Mouse (Mus musculus): ENCODE measurements around the gene Sytl2. TPM values are rescaled to one million over a fixed set of nuclear protein-coding genes. Genes with fewer than 3 reads are reported as not detected.

Sytl2 gene
- polyA plus RNA-seq, 1 experiment from 2014 or later: 3.1 TPM

DNA sequence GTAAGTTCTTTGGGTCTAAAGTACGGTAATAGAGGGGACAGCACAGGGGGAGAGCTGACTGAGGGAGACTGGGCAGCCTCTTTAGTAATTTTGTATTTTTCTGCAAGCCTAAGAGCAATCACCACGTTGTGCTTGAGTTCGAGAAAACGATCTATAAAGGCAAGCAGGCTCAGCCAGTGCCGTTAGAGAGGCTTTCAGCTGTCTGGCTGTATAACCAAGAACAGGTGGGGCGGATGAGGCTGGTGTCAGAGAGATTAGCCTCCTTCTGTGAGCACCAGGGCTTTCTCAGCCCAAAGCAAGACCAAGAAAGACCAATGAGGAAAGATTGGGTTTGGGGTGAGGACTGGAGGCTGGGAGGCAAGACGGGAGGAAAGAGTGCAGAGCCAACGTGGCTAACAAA lies 21.2 kb upstream of the Sytl2 start:
- 50% methylated on average over 8 of the region's 8 CpGs for WGBS
- Histone ChIP-seq H3K9me3 (no peaks in the 10 kb centered on the region), H3K27ac (replicated peaks) (no peak overlapping the region), H3K27me3 (replicated peaks; ENCODE audit: low read depth, poor library complexity, severe bottlenecking) (no peaks in the 10 kb centered on the region), H3K4me3 (no peak overlapping the region), H3K4me1 (peaks cover 8% of the 10 kb centered on the region), H3K36me3 (replicated peaks) (no peaks in the 10 kb centered on the region)
- DNase-seq (ENCODE audit: low spot score): peak; percentile 35

DNA sequence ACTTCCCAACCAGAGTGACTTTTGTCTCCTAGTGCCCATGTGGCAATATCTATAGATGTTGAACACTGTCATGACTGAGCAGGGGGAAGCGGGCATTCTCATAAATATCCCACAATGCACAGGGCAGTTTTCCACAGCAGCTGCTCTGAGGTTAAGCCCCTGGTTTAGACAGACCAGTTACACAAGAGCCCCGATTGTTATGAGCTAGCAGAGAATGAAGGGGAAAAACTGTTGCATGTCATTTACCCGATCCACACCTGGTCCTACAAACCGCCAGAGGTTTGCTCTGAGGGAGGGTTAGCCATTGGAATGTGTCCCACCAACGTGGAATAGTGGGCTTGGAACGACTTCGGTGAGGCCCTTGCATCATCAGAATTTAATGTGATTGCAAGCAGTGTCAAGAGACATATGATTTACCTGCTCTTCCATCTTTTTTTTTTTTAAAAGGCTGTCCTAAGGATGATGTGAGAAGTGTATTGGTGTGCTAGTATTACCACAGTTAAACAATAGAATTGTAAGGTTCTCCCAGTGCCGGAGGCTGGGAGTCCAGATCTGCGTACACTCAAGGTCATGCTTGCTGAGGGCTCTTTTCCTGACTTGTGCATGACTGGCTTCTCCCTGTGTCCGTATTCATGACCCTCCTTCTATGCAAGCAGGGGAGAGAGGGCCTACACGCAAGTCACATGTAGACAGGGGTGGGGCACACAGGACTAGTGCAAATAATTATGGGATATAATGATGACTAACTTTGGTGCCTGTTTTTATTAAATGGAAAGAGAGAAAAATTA lies 20.1 kb upstream of the Sytl2 start:
- Histone ChIP-seq H3K27me3 (replicated peaks; ENCODE audit: low read depth, poor library complexity, severe bottlenecking) (no peaks in the 10 kb centered on the region), H3K36me3 (replicated peaks) (no peaks in the 10 kb centered on the region), H3K4me3 (no peak overlapping the region), H3K4me1 (peaks cover 8% of the 10 kb centered on the region), H3K27ac (replicated peaks) (no peak overlapping the region), H3K9me3 (no peaks in the 10 kb centered on the region)
- DNase-seq (ENCODE audit: low spot score): no peak
- 88% methylated on average over 11 of the region's 11 CpGs for WGBS

DNA sequence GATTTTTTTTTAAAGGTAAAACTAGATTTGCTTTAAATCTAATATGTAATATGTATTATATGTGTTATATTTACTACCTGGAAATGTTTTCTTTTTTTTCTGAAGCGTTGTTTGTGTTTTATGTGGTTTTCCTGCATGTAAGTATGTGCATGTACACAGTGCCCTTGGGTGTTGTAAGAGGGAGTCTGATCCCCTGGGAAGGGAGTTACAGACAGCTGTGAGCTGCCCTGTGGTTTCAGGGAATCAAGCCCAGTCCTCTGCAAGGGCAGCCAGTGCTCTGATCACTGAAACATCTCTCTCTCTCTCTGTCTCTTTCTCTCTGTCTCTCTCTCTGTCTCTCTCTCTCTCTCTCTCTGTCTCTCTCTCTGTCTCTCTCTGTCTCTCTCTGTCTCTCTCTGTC lies 19.3 kb upstream of the Sytl2 start:
- Histone ChIP-seq H3K27ac (replicated peaks) (no peak overlapping the region), H3K36me3 (replicated peaks) (no peaks in the 10 kb centered on the region), H3K27me3 (replicated peaks; ENCODE audit: low read depth, poor library complexity, severe bottlenecking) (no peaks in the 10 kb centered on the region), H3K9me3 (no peaks in the 10 kb centered on the region), H3K4me1 (peaks cover 4% of the 10 kb centered on the region), H3K4me3 (no peak overlapping the region)
- whole genome bisulfite sequencing: 85% methylated on average over 1 of the region's 1 CpGs
- DNase-seq (ENCODE audit: low spot score): no peak

DNA sequence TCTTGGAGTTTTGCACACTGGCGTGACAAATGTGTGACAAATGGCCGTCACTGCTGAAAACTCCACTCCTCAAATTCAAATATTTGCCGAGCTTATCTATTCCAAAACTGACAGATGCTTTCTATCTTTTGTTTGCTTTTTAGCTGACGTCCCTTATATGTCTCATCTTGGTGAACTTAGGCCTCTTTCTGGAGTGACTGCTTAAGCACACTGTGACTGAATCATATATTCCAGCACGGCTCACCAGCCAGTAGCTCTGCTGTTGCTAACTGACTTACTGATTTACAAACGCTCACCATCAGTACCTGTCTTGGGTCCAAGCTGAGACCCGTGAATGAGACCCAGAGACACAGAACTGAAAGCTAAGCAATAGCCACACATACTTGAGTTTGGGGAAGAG lies 17.3 kb upstream of the Sytl2 start:
- H3K27me3 ChIP-seq (replicated peaks; ENCODE audit: low read depth, poor library complexity, severe bottlenecking): no peaks in the 10 kb centered on the region
- H3K9me3 ChIP-seq: no peaks in the 10 kb centered on the region
- no peak for DNase-seq (ENCODE audit: low spot score)
- H3K4me3 ChIP-seq: no peak overlapping the region
- H3K36me3 ChIP-seq (replicated peaks): no peaks in the 10 kb centered on the region
- WGBS: 76% methylated on average over 7 of the region's 7 CpGs
- H3K27ac ChIP-seq (replicated peaks): no peak overlapping the region
- 0 out of 2 replicates have a peak, but pooled peaks cover 3% of the 10 kb centered on the region for H3K4me1 ChIP-seq

DNA sequence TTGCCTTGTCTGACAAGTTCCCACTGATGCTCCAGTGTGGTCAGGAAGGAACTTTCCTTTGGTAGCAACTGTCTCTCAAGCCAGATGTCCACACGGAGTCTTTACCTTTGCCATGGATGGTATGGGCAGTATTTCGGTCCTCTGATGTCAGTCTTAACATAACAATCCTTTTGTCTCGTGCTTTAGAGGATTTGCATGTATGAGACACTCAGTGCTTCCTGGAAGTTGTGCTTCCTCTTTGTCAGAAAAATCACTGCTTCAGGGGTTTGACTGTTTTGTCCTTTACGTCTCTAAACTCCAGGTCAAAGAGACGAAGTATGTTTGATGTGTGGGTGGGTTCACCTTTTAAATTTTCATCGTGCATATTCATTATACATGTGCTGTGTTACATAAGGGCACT lies 10.2 kb upstream of the Sytl2 start:
- Histone ChIP-seq H3K27me3 (replicated peaks; ENCODE audit: low read depth, poor library complexity, severe bottlenecking) (no peaks in the 10 kb centered on the region), H3K4me1 (no peaks in the 10 kb centered on the region), H3K9me3 (no peaks in the 10 kb centered on the region), H3K4me3 (no peak overlapping the region), H3K36me3 (replicated peaks) (no peaks in the 10 kb centered on the region), H3K27ac (replicated peaks) (no peak overlapping the region)
- 87% methylated on average over 6 of the region's 6 CpGs for WGBS
- DNase-seq (ENCODE audit: low spot score): no peak

DNA sequence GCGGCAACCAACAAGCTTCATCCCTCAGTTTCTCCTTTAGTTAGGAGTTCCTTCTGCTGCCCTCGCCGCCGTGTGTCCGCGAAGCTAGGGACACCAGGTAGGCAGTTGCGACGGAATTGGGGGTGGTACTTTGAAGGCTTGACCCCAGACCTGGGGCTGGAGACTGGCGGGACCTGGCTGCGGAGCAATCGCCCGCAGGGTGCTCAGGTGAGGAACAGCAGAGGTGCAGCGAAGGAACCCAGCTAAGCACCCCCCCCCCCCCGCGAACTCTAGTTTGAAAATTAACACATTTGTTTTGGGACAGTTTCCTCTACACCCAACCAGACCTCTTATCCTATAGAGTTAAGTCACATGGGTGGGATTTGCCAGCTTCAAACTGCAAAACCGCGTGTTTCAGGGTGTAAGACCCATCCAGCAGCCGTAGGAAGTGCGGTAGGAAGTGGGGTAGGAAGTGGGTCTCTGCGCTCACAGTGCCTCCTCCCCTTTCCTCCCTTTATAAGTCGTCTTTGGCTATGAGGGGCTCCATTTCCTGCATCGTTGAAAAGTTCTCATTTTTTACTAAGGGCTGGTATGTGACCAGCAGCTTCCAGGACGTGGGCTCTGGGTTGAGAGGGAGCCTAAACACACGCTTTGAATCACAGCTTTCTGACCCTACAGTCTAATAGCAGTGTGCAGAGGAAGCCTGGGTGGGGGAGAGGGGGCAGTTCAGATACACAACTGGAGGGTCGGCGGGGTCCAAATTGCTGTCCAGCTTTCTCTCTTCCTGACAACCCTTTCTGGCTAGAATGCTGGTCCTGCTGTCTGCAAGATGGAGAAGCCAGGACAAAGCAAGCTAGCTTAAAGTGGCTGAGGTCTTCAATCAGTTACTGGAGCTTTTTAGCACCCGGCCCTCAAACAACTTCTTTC lies 848 bp downstream of the Sytl2 start:
- peak overlapping the region; percentile 71 for H3K4me3 ChIP-seq
- H3K27me3 ChIP-seq (replicated peaks; ENCODE audit: low read depth, poor library complexity, severe bottlenecking): peaks cover 58% of the 10 kb centered on the region
- H3K27ac ChIP-seq (replicated peaks): peak overlapping the region; percentile 70; the same call in 1 of the 2 replicates
- 6% methylated on average over 27 of the region's 27 CpGs for WGBS
- H3K36me3 ChIP-seq (replicated peaks): no peaks in the 10 kb centered on the region
- no peaks in the 10 kb centered on the region for H3K9me3 ChIP-seq
- H3K4me1 ChIP-seq: peaks cover 13% of the 10 kb centered on the region
- peak; percentile 35 for DNase-seq (ENCODE audit: low spot score)

DNA sequence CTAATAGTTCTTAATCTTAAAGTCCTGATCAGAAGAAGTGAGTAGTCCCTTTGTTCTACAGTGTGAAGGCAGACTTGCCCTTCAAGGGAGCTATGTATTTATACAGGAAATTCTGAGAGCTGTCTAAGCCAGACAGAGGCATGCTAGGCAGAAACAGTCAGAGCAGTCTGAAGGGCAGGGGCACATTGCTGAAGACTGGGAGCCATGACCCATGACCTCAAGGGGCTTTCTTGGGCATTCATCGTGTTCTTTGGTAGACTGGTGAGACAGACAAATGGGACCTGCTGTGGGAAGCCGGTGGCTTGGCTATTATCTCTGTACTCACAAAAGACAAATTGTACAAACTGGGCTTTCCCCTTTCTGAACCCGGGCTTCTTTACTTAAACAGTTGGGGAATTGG lies 4.0 kb downstream of the Sytl2 start:
- no peaks in the 10 kb centered on the region for H3K9me3 ChIP-seq
- peak; percentile 53 for DNase-seq (ENCODE audit: low spot score)
- no peaks in the 10 kb centered on the region for H3K36me3 ChIP-seq (replicated peaks)
- no peak overlapping the region for H3K4me3 ChIP-seq
- H3K27ac ChIP-seq (replicated peaks): no peak overlapping the region
- H3K27me3 ChIP-seq (replicated peaks; ENCODE audit: low read depth, poor library complexity, severe bottlenecking): peaks cover 43% of the 10 kb centered on the region
- peaks cover 13% of the 10 kb centered on the region for H3K4me1 ChIP-seq
- 17% methylated on average over 3 of the region's 3 CpGs for WGBS

DNA sequence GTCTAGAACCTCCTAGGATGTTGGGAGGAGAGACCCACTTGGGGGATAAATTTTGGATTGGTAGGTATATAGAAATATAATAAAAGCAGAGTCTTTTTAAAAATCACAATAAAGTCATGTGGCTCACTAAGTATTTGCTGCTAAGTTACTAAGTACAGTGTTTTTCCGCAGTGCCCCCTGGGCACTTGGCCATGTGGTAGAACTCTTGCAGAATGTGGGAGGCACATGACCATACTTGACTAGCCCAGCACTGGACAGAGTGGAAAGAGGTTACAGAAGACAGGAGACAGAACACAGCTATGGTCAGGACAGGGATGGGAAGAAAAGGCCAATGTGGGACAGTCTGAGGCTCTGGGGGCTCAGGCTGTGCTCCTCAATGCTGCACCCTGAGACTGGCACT lies 4.9 kb downstream of the Sytl2 start:
- DNase-seq (ENCODE audit: low spot score): no peak
- Histone ChIP-seq H3K36me3 (replicated peaks) (no peaks in the 10 kb centered on the region), H3K4me1 (peaks cover 13% of the 10 kb centered on the region), H3K27ac (replicated peaks) (no peak overlapping the region), H3K9me3 (no peaks in the 10 kb centered on the region), H3K27me3 (replicated peaks; ENCODE audit: low read depth, poor library complexity, severe bottlenecking) (peaks cover 37% of the 10 kb centered on the region), H3K4me3 (no peak overlapping the region)
- WGBS: 91% methylated on average over 1 of the region's 1 CpGs

DNA sequence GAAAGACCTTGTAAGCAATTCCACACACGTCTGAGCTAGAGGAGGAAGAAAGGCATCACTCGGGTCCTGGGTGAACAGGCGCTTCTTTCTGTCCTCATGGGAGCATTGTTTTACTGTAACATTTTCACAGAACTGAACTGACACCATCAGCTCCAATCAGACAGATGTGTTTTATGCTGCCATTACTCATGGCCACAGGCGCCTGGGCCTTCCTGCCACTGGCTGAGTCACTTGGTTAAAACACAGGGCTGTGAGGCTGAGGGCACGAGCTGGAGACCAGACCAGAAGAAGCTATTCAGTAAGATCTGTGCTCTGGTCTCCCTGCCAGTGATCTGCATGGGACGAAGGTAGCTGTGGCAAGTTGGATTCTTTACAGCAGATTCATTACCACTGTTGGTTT lies 6.0 kb downstream of the Sytl2 start:
- Histone ChIP-seq H3K4me1 (peaks cover 7% of the 10 kb centered on the region), H3K36me3 (replicated peaks) (no peaks in the 10 kb centered on the region), H3K27ac (replicated peaks) (no peak overlapping the region), H3K4me3 (no peak overlapping the region), H3K9me3 (no peaks in the 10 kb centered on the region), H3K27me3 (replicated peaks; ENCODE audit: low read depth, poor library complexity, severe bottlenecking) (peaks cover 27% of the 10 kb centered on the region)
- 82% methylated on average over 6 of the region's 6 CpGs for WGBS
- DNase-seq (ENCODE audit: low spot score): no peak

DNA sequence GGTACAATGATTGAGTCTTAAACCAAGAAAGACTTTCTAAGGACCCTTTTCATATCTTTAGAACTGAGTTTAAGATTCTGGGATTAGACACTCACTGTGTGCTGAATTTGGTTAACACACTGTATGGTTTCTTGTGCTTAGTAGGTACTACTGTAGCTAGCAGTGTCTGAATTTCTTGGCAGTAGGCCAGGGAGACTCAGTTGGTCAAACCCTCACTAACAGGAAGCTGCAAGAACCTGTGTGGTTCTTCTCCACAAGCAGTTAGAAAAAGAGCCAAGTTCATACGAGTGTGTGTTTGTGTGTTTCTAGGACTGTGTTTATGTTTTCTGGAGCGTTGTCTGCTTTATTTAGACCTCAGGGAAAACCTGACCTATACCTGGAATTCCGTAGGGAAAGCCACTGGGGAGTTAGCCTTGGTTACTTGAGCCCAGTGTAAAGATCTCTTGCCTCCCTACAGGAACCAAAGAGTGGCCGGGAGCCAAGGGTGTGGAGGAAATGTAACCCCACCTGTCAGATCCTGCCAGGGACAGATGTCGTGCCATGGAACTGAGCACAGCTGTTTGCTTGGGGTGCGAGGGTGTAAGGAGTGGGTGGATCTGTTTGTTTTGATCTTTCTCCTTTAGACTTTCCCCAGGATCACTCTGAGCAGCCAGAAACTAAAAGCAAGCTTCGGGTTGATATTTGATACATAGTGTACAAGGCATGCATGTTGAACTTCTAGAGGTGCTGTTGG lies 10.3 kb downstream of the Sytl2 start:
- Histone ChIP-seq H3K36me3 (replicated peaks) (no peaks in the 10 kb centered on the region), H3K27ac (replicated peaks) (no peak overlapping the region), H3K4me3 (no peak overlapping the region), H3K9me3 (no peaks in the 10 kb centered on the region), H3K27me3 (replicated peaks; ENCODE audit: low read depth, poor library complexity, severe bottlenecking) (0 out of 2 replicates have a peak, but pooled peaks cover 5% of the 10 kb centered on the region), H3K4me1 (no peaks in the 10 kb centered on the region)
- WGBS: 73% methylated on average over 7 of the region's 7 CpGs
- DNase-seq (ENCODE audit: low spot score): no peak

DNA sequence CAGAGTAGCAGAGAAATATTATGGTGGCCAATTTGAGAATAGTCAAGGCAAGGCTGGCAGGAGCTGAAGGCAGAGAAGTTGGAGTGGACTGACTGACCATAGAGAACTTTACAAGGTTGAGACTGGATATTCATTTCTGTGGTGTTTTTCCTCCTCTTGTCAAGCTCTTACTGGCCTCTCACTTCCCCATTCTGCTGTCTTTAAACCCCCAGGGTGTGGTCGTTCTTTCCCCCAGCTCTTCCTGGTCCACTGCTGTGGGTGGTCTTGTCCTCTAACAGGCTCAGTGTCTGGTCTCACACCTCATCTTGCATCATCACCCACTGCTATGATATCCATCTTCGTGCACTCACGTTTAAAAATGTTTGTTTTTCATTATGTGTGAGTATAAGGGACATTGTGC lies 11.4 kb downstream of the Sytl2 start:
- DNase-seq (ENCODE audit: low spot score): no peak
- WGBS: 68% methylated on average over 3 of the region's 3 CpGs
- no peaks in the 10 kb centered on the region for H3K9me3 ChIP-seq

DNA sequence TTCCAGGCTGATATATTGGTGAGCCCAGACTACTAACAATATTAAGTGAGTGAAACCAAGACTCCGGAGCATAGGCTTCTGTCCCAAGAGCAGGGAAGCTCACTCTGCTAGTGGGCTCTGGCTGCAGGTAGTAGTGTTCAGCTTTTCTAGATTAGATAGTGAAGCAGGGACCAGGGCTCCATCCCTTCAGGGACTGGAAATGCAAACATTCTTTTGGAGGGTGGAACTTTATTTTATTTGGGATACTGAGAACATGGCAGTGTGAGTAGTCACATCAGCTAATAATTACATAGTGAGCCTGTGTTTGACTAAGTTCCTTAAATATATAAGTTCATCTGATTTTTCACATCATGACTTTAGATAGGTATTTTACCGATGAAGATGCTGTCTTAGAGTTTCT lies 14.8 kb downstream of the Sytl2 start:
- Histone ChIP-seq H3K9me3 (no peaks in the 10 kb centered on the region), H3K4me1 (no peaks in the 10 kb centered on the region), H3K27me3 (replicated peaks; ENCODE audit: low read depth, poor library complexity, severe bottlenecking) (no peaks in the 10 kb centered on the region), H3K27ac (replicated peaks) (no peak overlapping the region), H3K4me3 (no peak overlapping the region), H3K36me3 (replicated peaks) (no peaks in the 10 kb centered on the region)
- DNase-seq (ENCODE audit: low spot score): no peak
- WGBS: 92% methylated on average over 2 of the region's 2 CpGs

More for the DNA sequence above, 11.4 kb downstream of the Sytl2 start:
- H3K36me3 ChIP-seq (replicated peaks): no peaks in the 10 kb centered on the region
- H3K27me3 ChIP-seq (replicated peaks; ENCODE audit: low read depth, poor library complexity, severe bottlenecking): no peaks in the 10 kb centered on the region
- no peak overlapping the region for H3K27ac ChIP-seq (replicated peaks)
- no peaks in the 10 kb centered on the region for H3K4me1 ChIP-seq
- H3K4me3 ChIP-seq: no peak overlapping the region
